9 mouse cellular contexts compared by ENCODE assay signal in genomic region chr12:88984804-88985203, GRCm38 (mm10).
DNase-seq lines count a peak whose midpoint lies in the region; ATAC-seq and TF ChIP-seq lines count a peak whose summit lies in the region.
"Had no signal": no experiment of that assay in that cellular context is flagged by ENCODE, and none has a peak within 500 bp of the region (broad histone marks: within the 10 kb centered on the region; RNA-seq: fewer than 3 reads in every experiment).

No protein-coding gene starts in this region.

- ATAC-seq in hindbrain, embryonic 14.5 days (ENCODE audit: low FRiP score), result no peak
- ATAC-seq in monocyte, adult 5-6 weeks (replicated peaks; ENCODE audit: insufficient number of reproducible peaks, low FRiP score, low TSS enrichment, poor library complexity, severe bottlenecking), result no peak

- 23% methylated on average over 5 of the region's 5 CpGs for WGBS in hindbrain, embryonic 14.5 days

- H3K4me3 ChIP-seq in MEL (ENCODE audit: control insufficient read depth in 1 of 2, insufficient read depth in 1 of 2, low read depth in 2 of 2, low read length in 2 of 2), result peak overlapping the region; percentile 18 to 20; a peak in 3 of 4 replicates
- H3K4me3 ChIP-seq in hindbrain, embryonic 14.5 days (replicated peaks; ENCODE audit: low read length), result no peak overlapping the region

- no peak for TF ChIP-seq POLR2A in MEL (IDR thresholded peaks at IDR 0.05; ENCODE audit: control insufficient read depth in 1 of 2, insufficient read depth in 1 of 2, low read depth in 1 of 2, low read length in 2 of 2, poor library complexity in 1 of 2)

- DNase-seq in embryo, embryonic 10 days (ENCODE audit: low spot score), result peak; percentile 7
- DNase-seq in embryo, embryonic 10.5 days (ENCODE audit: low spot score), result no peak
- DNase-seq in MEL (ENCODE audit: low read depth, low spot score), result no peak
- DNase-seq in hindbrain, embryonic 14.5 days (ENCODE audit: low spot score), result no peak
- DNase-seq in mesoderm, embryonic 11.5 days (ENCODE audit: low read depth, low spot score), result peak; percentile 12
- no peak for DNase-seq in adrenal gland, postnatal 4 days (ENCODE audit: low spot score in 2 of 2)
- DNase-seq in Muller cell, postnatal 12 days (ENCODE audit: inconsistent ontology term), result no peak
- DNase-seq: cerebellum, adult 18-20 months had no signal

- peak overlapping the region; percentile 62 for H3K27ac ChIP-seq in MEL (ENCODE audit: control insufficient read depth, low read depth, low read length)
- peak overlapping the region; percentile 72 for H3K27ac ChIP-seq in hindbrain, embryonic 14.5 days

- peaks cover 0 to 1% of the 10 kb centered on the region in 2 experiments; a peak in 1 of 4 replicates for H3K27me3 ChIP-seq in MEL (ENCODE audit: control insufficient read depth in 1 of 2, insufficient read depth in 2 of 2, low read length in 2 of 2)
- H3K27me3 ChIP-seq in hindbrain, embryonic 14.5 days (ENCODE audit: control insufficient read depth, insufficient read depth, low read length), result no peaks in the 10 kb centered on the region

- H3K9ac ChIP-seq in MEL (ENCODE audit: control insufficient read depth, low read depth, low read length, poor library complexity, severe bottlenecking), result no peak overlapping the region
- 0 out of 2 replicates have a peak overlapping the region, but pooled peaks have one; percentile 25 for H3K9ac ChIP-seq in hindbrain, embryonic 14.5 days

- no peaks in the 10 kb centered on the region for H3K9me3 ChIP-seq in MEL (replicated peaks; ENCODE audit: insufficient read depth, low read length)
- H3K9me3 ChIP-seq in hindbrain, embryonic 14.5 days (ENCODE audit: control insufficient read depth, low read length), result no peaks in the 10 kb centered on the region

- H3K36me3 ChIP-seq in MEL (ENCODE audit: control insufficient read depth in 1 of 2, insufficient read depth in 2 of 2, low read length in 2 of 2), result peaks cover 0 to 16% of the 10 kb centered on the region in 2 experiments; a peak in 2 of 4 replicates
- H3K36me3 ChIP-seq in hindbrain, embryonic 14.5 days (replicated peaks; ENCODE audit: control insufficient read depth, insufficient read depth), result no peaks in the 10 kb centered on the region

- H3K4me1 ChIP-seq in MEL (ENCODE audit: control insufficient read depth in 1 of 2, insufficient read depth in 2 of 2, low read length in 2 of 2), result peaks cover 0 to 19% of the 10 kb centered on the region in 2 experiments; a peak in 3 of 4 replicates
- peaks cover 22% of the 10 kb centered on the region for H3K4me1 ChIP-seq in hindbrain, embryonic 14.5 days (replicated peaks; ENCODE audit: control insufficient read depth, insufficient read depth, low read length)

- H3K4me2 ChIP-seq in hindbrain, embryonic 14.5 days (replicated peaks), result peak overlapping the region; percentile 15; the same call in 1 of the 2 replicates

- no peak for TF ChIP-seq CTCF in MEL (IDR thresholded peaks at IDR 0.05 in 2 of 3, conservative IDR thresholded peaks at IDR 0.05 in 1 of 3; ENCODE audit: control insufficient read depth in 1 of 3, insufficient read depth in 1 of 3, low read depth in 2 of 3, low read length in 3 of 3, poor library complexity in 1 of 3, severe bottlenecking in 1 of 3)

- TF ChIP-seq EP300 in MEL (IDR thresholded peaks at IDR 0.05; ENCODE audit: low read depth in 1 of 2, low read length in 2 of 2), result no peak

- TF ChIP-seq RAD21 in MEL (IDR thresholded peaks at IDR 0.05; ENCODE audit: low read depth, low read length), result no peak

- H3K79me2 ChIP-seq in MEL (ENCODE audit: control insufficient read depth, insufficient read depth, low read length, poor library complexity), result no peaks in the 10 kb centered on the region

TF ChIP-seq in MEL, 35 proteins besides CTCF, POLR2A, EP300 and RAD21:
- TF ChIP-seq MEF2A (IDR thresholded peaks at IDR 0.05; ENCODE audit: extremely low read depth, insufficient replicate concordance, low read depth, low read length, poor library complexity, severe bottlenecking) (no peak), MAX (IDR thresholded peaks at IDR 0.05; ENCODE audit: low read length) (0 out of 2 replicates have a peak, but pooled peaks have one; percentile 20), NRF1 (IDR thresholded peaks at IDR 0.05; ENCODE audit: insufficient read depth, low read depth, low read length, poor library complexity, severe bottlenecking) (no peak), TCF12 (IDR thresholded peaks at IDR 0.05; ENCODE audit: low read depth, low read length) (0 out of 2 replicates have a peak, but pooled peaks have one; percentile 14), MYB (IDR thresholded peaks at IDR 0.05; ENCODE audit: low read depth, low read length) (no peak), E2F4 (IDR thresholded peaks at IDR 0.05; ENCODE audit: borderline replicate concordance, low read depth, low read length) (no peak), ZMIZ1 (IDR thresholded peaks at IDR 0.05; ENCODE audit: low read depth, low read length) (no peak), JUND (IDR thresholded peaks at IDR 0.05; ENCODE audit: low read depth, low read length) (no peak), SMC3 (IDR thresholded peaks at IDR 0.05; ENCODE audit: low read depth, low read length) (no peak), GATA1 (IDR thresholded peaks at IDR 0.05; ENCODE audit: low read depth, low read length) (no peak; the same call in 1 of the 2 replicates), ETS1 (IDR thresholded peaks at IDR 0.05; ENCODE audit: low read depth, low read length) (no peak), RCOR1 (IDR thresholded peaks at IDR 0.05; ENCODE audit: low read depth, low read length) (no peak; the same call in 1 of the 2 replicates), MXI1 (IDR thresholded peaks at IDR 0.05; ENCODE audit: low read depth, low read length) (no peak)

Comparison
In these comparisons a context has a peak if more than half of its experiments do, and no peak if none do; other contexts are left out.
1. DNase-seq: peak in embryo, embryonic 10 days (single experiment) and mesoderm, embryonic 11.5 days (single experiment); none in embryo, embryonic 10.5 days (single experiment), MEL (single experiment), hindbrain, embryonic 14.5 days (single experiment), adrenal gland, postnatal 4 days (0 of 2) and Muller cell, postnatal 12 days (single experiment).